Mouse (Mus musculus): Measurements from ENCODE around the gene Ralgapa2. TPM values are rescaled to one million over a fixed set of nuclear protein-coding genes. Genes with fewer than 3 reads are reported as not detected.
A peak's percentile ranks its signal among the peaks of the same experiment; 100 is the strongest.

Gene Ralgapa2
- polyA plus RNA-seq, 1 experiment from 2014 or later, result 8.6 TPM

GRCm38 (mm10) chr2:146254387-146254786 lies 257.8 kb downstream of the Ralgapa2 start:
- H3K27ac ChIP-seq, result no peak overlapping the region
- no peak for ATAC-seq (ENCODE audit: insufficient number of reproducible peaks, insufficient read depth, low FRiP score, low TSS enrichment, low read depth)
- H3K36me3 ChIP-seq, result no peaks in the 10 kb centered on the region
- WGBS, result 83% methylated on average over 1 of the region's 1 CpGs
- no peaks in the 10 kb centered on the region; the same call in 1 of the 2 replicates for H3K4me1 ChIP-seq (replicated peaks)
- H3K9me3 ChIP-seq, result no peaks in the 10 kb centered on the region
- H3K4me3 ChIP-seq (replicated peaks), result no peak overlapping the region
- peaks cover 3% of the 10 kb centered on the region; the same call in 1 of the 2 replicates for H3K27me3 ChIP-seq
- no peak overlapping the region for H3K9ac ChIP-seq (replicated peaks)
- no peak overlapping the region for H3K4me2 ChIP-seq

GRCm38 (mm10) chr2:146250236-146250904 lies 261.8 kb downstream of the Ralgapa2 start:
- Histone ChIP-seq H3K4me2 (no peak overlapping the region), H3K27me3 (no peaks in the 10 kb centered on the region; the same call in 1 of the 2 replicates), H3K27ac (no peak overlapping the region), H3K9ac (replicated peaks) (no peak overlapping the region), H3K4me1 (replicated peaks) (peaks cover 9% of the 10 kb centered on the region), H3K9me3 (no peaks in the 10 kb centered on the region), H3K4me3 (replicated peaks) (no peak overlapping the region), H3K36me3 (no peaks in the 10 kb centered on the region)
- WGBS, result 62% methylated on average over 6 of the region's 6 CpGs
- ATAC-seq (ENCODE audit: insufficient number of reproducible peaks, insufficient read depth, low FRiP score, low TSS enrichment, low read depth), result no peak

- WGBS, result 85% methylated on average over 7 of the region's 7 CpGs
- no peaks in the 10 kb centered on the region for H3K36me3 ChIP-seq
- no peak overlapping the region for H3K4me3 ChIP-seq (replicated peaks)
- no peaks in the 10 kb centered on the region; the same call in 1 of the 2 replicates for H3K27me3 ChIP-seq
- H3K27ac ChIP-seq, result no peak overlapping the region
- no peak overlapping the region for H3K4me2 ChIP-seq
- H3K9me3 ChIP-seq, result no peaks in the 10 kb centered on the region
- ATAC-seq (ENCODE audit: insufficient number of reproducible peaks, insufficient read depth, low FRiP score, low TSS enrichment, low read depth), result peak; percentile 35; the same call in 1 of the 2 replicates
- H3K4me1 ChIP-seq (replicated peaks), result peaks cover 9% of the 10 kb centered on the region
- H3K9ac ChIP-seq (replicated peaks), result no peak overlapping the region
Observed at GRCm38 (mm10) chr2:146249033-146249432, 263.1 kb downstream of the Ralgapa2 start.

- WGBS, result 44% methylated on average over 6 of the region's 6 CpGs
Observed at GRCm38 (mm10) chr2:146247576-146247975, 264.6 kb downstream of the Ralgapa2 start.

GRCm38 (mm10) chr2:146246409-146247075 lies 265.6 kb downstream of the Ralgapa2 start:
- Histone ChIP-seq H3K9me3 (no peaks in the 10 kb centered on the region), H3K4me3 (replicated peaks) (no peak overlapping the region), H3K4me1 (replicated peaks) (peaks cover 9% of the 10 kb centered on the region), H3K9ac (replicated peaks) (no peak overlapping the region), H3K27ac (no peak overlapping the region), H3K4me2 (no peak overlapping the region), H3K27me3 (no peaks in the 10 kb centered on the region; the same call in 1 of the 2 replicates), H3K36me3 (no peaks in the 10 kb centered on the region)
- ATAC-seq (ENCODE audit: insufficient number of reproducible peaks, insufficient read depth, low FRiP score, low TSS enrichment, low read depth), result no peak
- 68% methylated on average over 4 of the region's 4 CpGs for WGBS

More at GRCm38 (mm10) chr2:146247576-146247975, 264.6 kb downstream of the Ralgapa2 start:
- no peaks in the 10 kb centered on the region for H3K36me3 ChIP-seq
- H3K27me3 ChIP-seq, result no peaks in the 10 kb centered on the region; the same call in 1 of the 2 replicates
- H3K4me3 ChIP-seq (replicated peaks), result no peak overlapping the region
- no peak for ATAC-seq (ENCODE audit: insufficient number of reproducible peaks, insufficient read depth, low FRiP score, low TSS enrichment, low read depth)
- H3K27ac ChIP-seq, result no peak overlapping the region
- H3K4me2 ChIP-seq, result no peak overlapping the region
- H3K9me3 ChIP-seq, result no peaks in the 10 kb centered on the region
- H3K9ac ChIP-seq (replicated peaks), result no peak overlapping the region
- H3K4me1 ChIP-seq (replicated peaks), result peaks cover 9% of the 10 kb centered on the region

- no peak overlapping the region for H3K4me2 ChIP-seq
- 56% methylated on average over 7 of the region's 7 CpGs for WGBS
- H3K9ac ChIP-seq (replicated peaks), result no peak overlapping the region
- H3K4me1 ChIP-seq (replicated peaks), result peaks cover 9% of the 10 kb centered on the region
- no peaks in the 10 kb centered on the region; the same call in 1 of the 2 replicates for H3K27me3 ChIP-seq
- no peak for ATAC-seq (ENCODE audit: insufficient number of reproducible peaks, insufficient read depth, low FRiP score, low TSS enrichment, low read depth)
- H3K4me3 ChIP-seq (replicated peaks), result no peak overlapping the region
- no peak overlapping the region for H3K27ac ChIP-seq
- no peaks in the 10 kb centered on the region for H3K9me3 ChIP-seq
- H3K36me3 ChIP-seq, result no peaks in the 10 kb centered on the region
Observed at GRCm38 (mm10) chr2:146245401-146245800, 266.7 kb downstream of the Ralgapa2 start.

GRCm38 (mm10) chr2:146244049-146244448 lies 268.1 kb downstream of the Ralgapa2 start:
- Histone ChIP-seq H3K4me3 (replicated peaks) (no peak overlapping the region), H3K4me1 (replicated peaks) (peaks cover 9% of the 10 kb centered on the region), H3K27me3 (no peaks in the 10 kb centered on the region), H3K9me3 (no peaks in the 10 kb centered on the region), H3K4me2 (no peak overlapping the region), H3K9ac (replicated peaks) (no peak overlapping the region), H3K27ac (no peak overlapping the region), H3K36me3 (no peaks in the 10 kb centered on the region)
- no peak for ATAC-seq (ENCODE audit: insufficient number of reproducible peaks, insufficient read depth, low FRiP score, low TSS enrichment, low read depth)
- WGBS, result 95% methylated on average over 2 of the region's 2 CpGs

- no peaks in the 10 kb centered on the region for H3K36me3 ChIP-seq
- no peak overlapping the region for H3K9ac ChIP-seq (replicated peaks)
- H3K27me3 ChIP-seq, result no peaks in the 10 kb centered on the region
- no peak overlapping the region for H3K4me2 ChIP-seq
- no peak overlapping the region for H3K4me3 ChIP-seq (replicated peaks)
- no peaks in the 10 kb centered on the region for H3K9me3 ChIP-seq
- no peak overlapping the region for H3K27ac ChIP-seq
- no peak for ATAC-seq (ENCODE audit: insufficient number of reproducible peaks, insufficient read depth, low FRiP score, low TSS enrichment, low read depth)
- WGBS, result 88% methylated on average over 4 of the region's 4 CpGs
- H3K4me1 ChIP-seq (replicated peaks), result no peaks in the 10 kb centered on the region
Observed at GRCm38 (mm10) chr2:146239196-146239747, 272.9 kb downstream of the Ralgapa2 start.

- Histone ChIP-seq H3K27ac (no peak overlapping the region), H3K4me1 (replicated peaks) (no peaks in the 10 kb centered on the region)
Observed at GRCm38 (mm10) chr2:146231485-146231884, 280.7 kb downstream of the Ralgapa2 start.

GRCm38 (mm10) chr2:146228435-146228834 lies 283.7 kb downstream of the Ralgapa2 start:
- ATAC-seq (ENCODE audit: insufficient number of reproducible peaks, insufficient read depth, low FRiP score, low TSS enrichment, low read depth), result no peak
- Histone ChIP-seq H3K9ac (replicated peaks) (no peak overlapping the region), H3K27ac (no peak overlapping the region), H3K36me3 (no peaks in the 10 kb centered on the region), H3K4me1 (replicated peaks) (peaks cover 3% of the 10 kb centered on the region), H3K9me3 (no peaks in the 10 kb centered on the region), H3K27me3 (peaks cover 55% of the 10 kb centered on the region), H3K4me3 (replicated peaks) (no peak overlapping the region), H3K4me2 (no peak overlapping the region)
- 76% methylated on average over 2 of the region's 2 CpGs for WGBS

More at GRCm38 (mm10) chr2:146231485-146231884, 280.7 kb downstream of the Ralgapa2 start:
- no peak for ATAC-seq (ENCODE audit: insufficient number of reproducible peaks, insufficient read depth, low FRiP score, low TSS enrichment, low read depth)
- Histone ChIP-seq H3K9ac (replicated peaks) (no peak overlapping the region), H3K4me2 (no peak overlapping the region), H3K4me3 (replicated peaks) (no peak overlapping the region), H3K9me3 (no peaks in the 10 kb centered on the region), H3K36me3 (no peaks in the 10 kb centered on the region), H3K27me3 (peaks cover 26% of the 10 kb centered on the region)
- 92% methylated on average over 2 of the region's 2 CpGs for WGBS

GRCm38 (mm10) chr2:146227646-146228045 lies 284.5 kb downstream of the Ralgapa2 start:
- H3K4me3 ChIP-seq (replicated peaks), result no peak overlapping the region
- no peak overlapping the region for H3K27ac ChIP-seq
- no peak overlapping the region for H3K4me2 ChIP-seq
- H3K36me3 ChIP-seq, result no peaks in the 10 kb centered on the region
- H3K9ac ChIP-seq (replicated peaks), result no peak overlapping the region
- WGBS, result 63% methylated on average over 3 of the region's 3 CpGs
- H3K9me3 ChIP-seq, result no peaks in the 10 kb centered on the region
- peaks cover 11% of the 10 kb centered on the region for H3K4me1 ChIP-seq (replicated peaks)
- ATAC-seq (ENCODE audit: insufficient number of reproducible peaks, insufficient read depth, low FRiP score, low TSS enrichment, low read depth), result no peak
- H3K27me3 ChIP-seq, result peaks cover 63% of the 10 kb centered on the region

Measured in limb, embryonic 12.5 days (tissue).